Mouse (Mus musculus): Measurements from ENCODE around the gene Slc17a4. TPM values are rescaled to one million over a fixed set of nuclear protein-coding genes. Genes with fewer than 3 reads are reported as not detected.

The Slc17a4 gene
- total and polyA plus RNA-seq, 2 experiments from 2014 or later, result not detected

GRCm38 (mm10) chr13:23942861-23943260, 28.1 kb upstream of the Slc17a4 start:
- no peaks in the 10 kb centered on the region for H3K4me1 ChIP-seq (ENCODE audit: control insufficient read depth, insufficient read depth)
- H3K9ac ChIP-seq (replicated peaks; ENCODE audit: low read depth, low read length), result no peak overlapping the region
- H3K36me3 ChIP-seq (replicated peaks; ENCODE audit: control insufficient read depth, insufficient read depth, low read length), result no peaks in the 10 kb centered on the region
- H3K27me3 ChIP-seq (ENCODE audit: control insufficient read depth, insufficient read depth, low read length), result no peaks in the 10 kb centered on the region
- DNase-seq (ENCODE audit: low spot score) (no peak), ATAC-seq (ENCODE audit: insufficient read depth, low read depth) (no peak)
- no peak for TF ChIP-seq CTCF (IDR thresholded peaks at IDR 0.05; ENCODE audit: low read depth)
- TF ChIP-seq EP300 (IDR thresholded peaks at IDR 0.05; ENCODE audit: low read depth), result no peak
- H3K27ac ChIP-seq (ENCODE audit: low read depth), result no peak overlapping the region
- H3K4me3 ChIP-seq (ENCODE audit: low read depth, low read length), result no peak overlapping the region
- H3K4me2 ChIP-seq (ENCODE audit: low read depth, low read length), result no peak overlapping the region
- WGBS, result 56% methylated on average over 2 of the region's 2 CpGs
- no peaks in the 10 kb centered on the region for H3K9me3 ChIP-seq (replicated peaks; ENCODE audit: control insufficient read depth, low read length)

DNA sequence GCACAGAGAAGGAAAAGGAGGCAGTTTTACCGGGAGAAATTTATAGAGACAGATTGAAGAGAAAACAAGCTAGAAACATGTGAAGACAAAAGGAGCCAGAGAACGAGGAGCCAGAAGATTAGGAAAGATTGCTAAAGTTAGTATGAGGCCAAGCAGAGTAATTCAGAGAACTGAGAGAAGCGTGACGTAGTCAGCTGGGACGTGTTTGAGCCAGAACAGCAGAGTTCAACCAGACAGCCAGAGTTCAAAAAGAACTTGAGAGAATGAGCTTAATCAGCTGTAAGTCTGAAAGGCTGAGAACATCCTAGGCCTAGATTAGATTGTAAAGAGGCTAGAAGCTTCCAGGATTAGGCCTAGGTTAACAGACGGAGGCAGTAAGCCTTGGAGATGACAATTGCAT, 25.5 kb upstream of the Slc17a4 start:
- Histone ChIP-seq H3K27me3 (ENCODE audit: control insufficient read depth, insufficient read depth, low read length) (no peaks in the 10 kb centered on the region), H3K4me2 (ENCODE audit: low read depth, low read length) (no peak overlapping the region), H3K9ac (replicated peaks; ENCODE audit: low read depth, low read length) (no peak overlapping the region), H3K4me3 (ENCODE audit: low read depth, low read length) (no peak overlapping the region), H3K4me1 (ENCODE audit: control insufficient read depth, insufficient read depth) (no peaks in the 10 kb centered on the region), H3K27ac (ENCODE audit: low read depth) (no peak overlapping the region), H3K9me3 (replicated peaks; ENCODE audit: control insufficient read depth, low read length) (no peaks in the 10 kb centered on the region), H3K36me3 (replicated peaks; ENCODE audit: control insufficient read depth, insufficient read depth, low read length) (no peaks in the 10 kb centered on the region)
- WGBS, result 29% methylated on average over 6 of the region's 6 CpGs
- ATAC-seq (ENCODE audit: insufficient read depth, low read depth) (no peak), DNase-seq (ENCODE audit: low spot score) (no peak)
- TF ChIP-seq CTCF (IDR thresholded peaks at IDR 0.05; ENCODE audit: low read depth), result no peak
- no peak for TF ChIP-seq EP300 (IDR thresholded peaks at IDR 0.05; ENCODE audit: low read depth)

- ATAC-seq (ENCODE audit: insufficient read depth, low read depth) (no peak), DNase-seq (ENCODE audit: low spot score) (no peak)
- Histone ChIP-seq H3K27ac (ENCODE audit: low read depth) (no peak overlapping the region), H3K4me3 (ENCODE audit: low read depth, low read length) (no peak overlapping the region), H3K4me2 (ENCODE audit: low read depth, low read length) (no peak overlapping the region), H3K9ac (replicated peaks; ENCODE audit: low read depth, low read length) (no peak overlapping the region), H3K27me3 (ENCODE audit: control insufficient read depth, insufficient read depth, low read length) (no peaks in the 10 kb centered on the region), H3K9me3 (replicated peaks; ENCODE audit: control insufficient read depth, low read length) (no peaks in the 10 kb centered on the region), H3K4me1 (ENCODE audit: control insufficient read depth, insufficient read depth) (no peaks in the 10 kb centered on the region), H3K36me3 (replicated peaks; ENCODE audit: control insufficient read depth, insufficient read depth, low read length) (no peaks in the 10 kb centered on the region)
- WGBS, result 72% methylated on average over 1 of the region's 1 CpGs
- TF ChIP-seq CTCF (IDR thresholded peaks at IDR 0.05; ENCODE audit: low read depth) (no peak), EP300 (IDR thresholded peaks at IDR 0.05; ENCODE audit: low read depth) (no peak)
Measured at GRCm38 (mm10) chr13:23938699-23939098, 23.9 kb upstream of the Slc17a4 start.

DNA sequence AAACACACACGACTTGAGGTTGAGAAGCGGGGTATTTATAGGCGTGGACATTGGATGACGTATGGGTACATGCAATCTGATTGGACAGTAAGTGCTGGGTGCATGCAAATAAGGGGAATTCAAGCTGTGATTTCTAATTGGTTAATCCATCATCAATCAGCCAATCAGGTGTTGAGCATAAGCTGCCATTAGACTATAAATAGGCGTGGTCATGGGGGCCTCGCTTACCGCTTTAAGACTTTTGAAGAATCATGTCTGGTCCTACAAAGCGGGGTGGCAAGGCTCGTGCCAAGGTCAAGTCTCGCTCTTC, 19.4 kb upstream of the Slc17a4 start, which contains the start of gene Hist1h2aa:
Gene Hist1h2aa (plus strand): TSS at position 252 of the 310 bp plus-strand sequence.
- Histone ChIP-seq H3K4me2 (ENCODE audit: low read depth, low read length) (no peak within 1 kb of the TSS), H3K4me3 (ENCODE audit: low read depth, low read length) (no peak within 1 kb of the TSS), H3K27ac (ENCODE audit: low read depth) (no peak within 1 kb of the TSS), H3K9me3 (replicated peaks; ENCODE audit: control insufficient read depth, low read length) (no peaks in the 10 kb centered on the region), H3K27me3 (ENCODE audit: control insufficient read depth, insufficient read depth, low read length) (no peaks in the 10 kb centered on the region), H3K4me1 (ENCODE audit: control insufficient read depth, insufficient read depth) (no peaks in the 10 kb centered on the region), H3K36me3 (replicated peaks; ENCODE audit: control insufficient read depth, insufficient read depth, low read length) (no peaks in the 10 kb centered on the region), H3K9ac (replicated peaks; ENCODE audit: low read depth, low read length) (no peak within 1 kb of the TSS)
- no peak for ATAC-seq (ENCODE audit: insufficient read depth, low read depth)
- WGBS, result 86% methylated on average over 10 of the region's 10 CpGs
- no peak for TF ChIP-seq CTCF (IDR thresholded peaks at IDR 0.05; ENCODE audit: low read depth)
- no peak for DNase-seq (ENCODE audit: low spot score)

DNA sequence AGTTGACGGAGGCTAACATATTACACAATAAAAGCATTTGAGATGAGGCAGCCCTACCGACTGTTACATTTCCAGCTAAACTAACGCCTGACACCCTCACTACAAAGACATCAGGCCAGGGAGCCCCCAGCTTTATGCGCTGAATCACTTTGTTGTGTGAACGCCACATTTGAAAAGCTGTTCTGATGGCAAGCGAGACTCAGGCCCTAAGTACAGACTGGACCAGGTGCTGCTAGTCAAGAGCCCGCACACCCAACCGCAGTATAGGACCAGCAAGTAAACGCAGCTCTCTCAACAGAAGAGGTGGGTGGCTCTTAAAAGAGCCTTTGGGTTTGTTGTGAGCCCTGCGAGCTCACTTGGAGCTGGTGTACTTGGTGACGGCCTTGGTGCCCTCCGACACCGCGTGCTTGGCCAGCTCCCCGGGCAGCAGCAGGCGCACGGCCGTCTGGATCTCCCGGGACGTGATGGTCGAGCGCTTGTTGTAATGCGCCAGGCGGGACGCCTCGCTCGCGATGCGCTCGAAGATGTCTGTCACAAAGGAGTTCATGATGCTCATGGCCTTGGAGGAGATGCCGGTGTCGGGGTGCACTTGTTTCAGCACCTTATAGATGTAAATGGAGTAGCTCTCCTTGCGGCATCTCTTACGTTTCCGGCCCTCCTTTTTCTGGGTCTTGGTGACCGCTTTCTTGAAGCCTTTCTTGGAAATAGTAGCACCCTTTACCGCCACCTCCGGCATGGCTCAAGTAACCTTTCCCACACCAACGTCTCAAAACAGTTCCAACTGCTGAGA, 18.8 kb upstream of the Slc17a4 start, which contains the start of gene Hist1h2ba:
Gene Hist1h2ba (minus strand): TSS at position 736 of the 790 bp plus-strand sequence.
- no peak within 1 kb of the TSS for H3K27ac ChIP-seq (ENCODE audit: low read depth)
- H3K4me2 ChIP-seq (ENCODE audit: low read depth, low read length), result no peak within 1 kb of the TSS
- H3K9ac ChIP-seq (replicated peaks; ENCODE audit: low read depth, low read length), result no peak within 1 kb of the TSS
- WGBS, result 88% methylated on average over 33 of the region's 39 CpGs
- TF ChIP-seq EP300 (IDR thresholded peaks at IDR 0.05; ENCODE audit: low read depth) (no peak), CTCF (IDR thresholded peaks at IDR 0.05; ENCODE audit: low read depth) (no peak)
- DNase-seq (ENCODE audit: low spot score) (no peak), ATAC-seq (ENCODE audit: insufficient read depth, low read depth) (no peak)
- H3K4me1 ChIP-seq (ENCODE audit: control insufficient read depth, insufficient read depth), result no peaks in the 10 kb centered on the region
- H3K27me3 ChIP-seq (ENCODE audit: control insufficient read depth, insufficient read depth, low read length), result no peaks in the 10 kb centered on the region
- no peaks in the 10 kb centered on the region for H3K36me3 ChIP-seq (replicated peaks; ENCODE audit: control insufficient read depth, insufficient read depth, low read length)
- no peaks in the 10 kb centered on the region for H3K9me3 ChIP-seq (replicated peaks; ENCODE audit: control insufficient read depth, low read length)
- H3K4me3 ChIP-seq (ENCODE audit: low read depth, low read length), result no peak within 1 kb of the TSS

GRCm38 (mm10) chr13:23930904-23931303, 16.1 kb upstream of the Slc17a4 start:
- Histone ChIP-seq H3K36me3 (replicated peaks; ENCODE audit: control insufficient read depth, insufficient read depth, low read length) (no peaks in the 10 kb centered on the region), H3K27me3 (ENCODE audit: control insufficient read depth, insufficient read depth, low read length) (no peaks in the 10 kb centered on the region), H3K4me2 (ENCODE audit: low read depth, low read length) (no peak overlapping the region), H3K9me3 (replicated peaks; ENCODE audit: control insufficient read depth, low read length) (no peaks in the 10 kb centered on the region), H3K4me3 (ENCODE audit: low read depth, low read length) (no peak overlapping the region), H3K27ac (ENCODE audit: low read depth) (no peak overlapping the region), H3K9ac (replicated peaks; ENCODE audit: low read depth, low read length) (no peak overlapping the region), H3K4me1 (ENCODE audit: control insufficient read depth, insufficient read depth) (no peaks in the 10 kb centered on the region)
- 69% methylated on average over 11 of the region's 11 CpGs for WGBS
- ATAC-seq (ENCODE audit: insufficient read depth, low read depth), result no peak
- DNase-seq (ENCODE audit: low spot score), result no peak
- no peak for TF ChIP-seq EP300 (IDR thresholded peaks at IDR 0.05; ENCODE audit: low read depth)
- TF ChIP-seq CTCF (IDR thresholded peaks at IDR 0.05; ENCODE audit: low read depth), result no peak
